Mouse (Mus musculus) embryonic fibroblast, embryonic 13.5 days (primary cell): ENCODE measurements around the gene Dynlt1f.
"Not testable (repeated sequence)": the region's sequence is repeated elsewhere in the genome, so short reads cannot be mapped to it uniquely, and the experiment has no call there.

Experiments
- CTCF ChIP-seq: IDR thresholded peaks from 2 replicates; pipeline ENCODE4 v1.5.1; 2011; ENCODE audit warnings: mild to moderate bottlenecking, control low read depth, low read length, moderate library complexity, borderline replicate concordance; ENCODE audit not compliant: insufficient read depth
- POLR2A ChIP-seq: IDR thresholded peaks from 2 replicates; pipeline ENCODE4 v1.6.1; 2011; ENCODE audit warnings: low read depth, mild to moderate bottlenecking, control low read depth, low read length, moderate library complexity

- TF ChIP-seq CTCF, POLR2A: not testable (repeated sequence)
Measured at GRCm38 (mm10) chr17:6630398-6630797, 25.3 kb downstream of the Dynlt1f start.
